Mouse (Mus musculus) liver, postnatal 0 days (tissue): ENCODE data around the gene Macrod1.

ENCODE experiments used
- CTCF ChIP-seq: sonication (generic); IDR thresholded peaks from 2 replicates; pipeline ENCODE4 v1.5.1; 2016; ENCODE audit warnings: antibody characterized with exemption, low read depth
- EP300 ChIP-seq: IDR thresholded peaks from 2 replicates; pipeline ENCODE4 v1.6.1; 2016; ENCODE audit warnings: antibody characterized with exemption, low read depth, mild to moderate bottlenecking

- TF ChIP-seq CTCF = no peak
- no peak for TF ChIP-seq EP300
These were observed 104.5 kb downstream of the Macrod1 start for GRCm38 (mm10) chr19:7161064-7161463.
